Mouse (Mus musculus): ENCODE measurements at regions not wholly inside any gene's neighbourhood (a gene's known extent, or its start where the extent isn't known, plus 50 kb on each side); places are given as distances from the start of the nearest gene placed in this dataset.

- DNase-seq, result no peak
These were observed 144.9 kb downstream of the Ndfip2 start for GRCm38 (mm10) chr14:105403256-105403655.

DNA sequence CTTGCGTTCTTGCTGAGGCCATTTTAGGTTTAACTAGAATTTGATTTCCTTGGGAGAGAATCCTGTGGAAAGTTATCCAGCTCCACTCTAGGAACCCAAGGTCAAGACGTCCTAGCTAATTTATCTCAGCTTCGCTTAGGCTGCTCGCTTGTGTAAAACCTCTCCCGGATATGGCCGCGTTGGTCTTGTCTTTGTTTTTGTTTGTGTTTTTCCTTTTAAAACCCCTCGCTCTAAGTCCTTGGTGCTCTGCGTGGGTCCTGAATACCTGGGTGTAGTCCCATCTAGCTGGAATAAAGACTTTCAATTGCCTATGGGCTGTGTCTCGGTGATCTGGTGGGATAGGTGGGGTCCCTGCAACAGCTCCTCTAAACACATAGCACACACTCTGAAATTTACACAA is 144.2 kb downstream of the Ndfip2 start:
- no peak for DNase-seq

- DNase-seq, result peak; percentile 73 to 80
These were observed 139.1 kb downstream of the Ndfip2 start for GRCm38 (mm10) chr14:105397467-105397866.

DNA sequence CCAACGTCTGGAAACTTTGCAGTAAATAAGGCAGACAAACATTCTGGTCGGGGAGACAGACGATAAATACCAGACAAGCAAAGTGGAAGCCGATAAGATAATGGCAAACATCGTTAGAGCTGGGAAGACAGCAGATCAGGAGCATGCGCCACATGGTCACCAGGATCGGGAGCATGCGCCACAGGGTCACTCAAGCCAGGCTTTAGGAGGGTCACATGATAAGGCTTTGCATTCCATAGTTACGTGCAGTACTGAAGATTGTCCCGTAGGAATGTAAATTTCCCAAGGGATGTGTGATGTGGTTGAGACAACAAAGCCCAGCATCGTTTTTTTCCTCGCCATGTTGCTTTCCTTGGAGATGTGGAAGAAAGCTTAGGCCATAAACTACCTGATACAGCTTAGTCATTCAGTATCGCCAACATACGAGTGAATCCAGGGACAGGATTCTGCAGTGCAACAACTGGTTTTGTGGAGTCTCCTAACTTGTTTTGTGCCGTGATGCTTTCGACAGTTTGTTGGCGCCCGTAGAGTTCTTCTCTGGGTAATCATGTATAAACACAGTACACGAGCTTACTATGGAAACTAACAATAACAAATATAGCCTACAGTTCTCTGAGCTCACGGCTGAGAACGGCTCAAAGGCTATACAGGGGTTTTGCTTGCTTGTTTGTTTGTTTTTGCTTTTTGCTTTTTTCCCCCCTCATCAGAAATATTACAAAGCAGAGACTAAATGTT is 133.9 kb downstream of the Ndfip2 start:
- no peak for DNase-seq

DNA sequence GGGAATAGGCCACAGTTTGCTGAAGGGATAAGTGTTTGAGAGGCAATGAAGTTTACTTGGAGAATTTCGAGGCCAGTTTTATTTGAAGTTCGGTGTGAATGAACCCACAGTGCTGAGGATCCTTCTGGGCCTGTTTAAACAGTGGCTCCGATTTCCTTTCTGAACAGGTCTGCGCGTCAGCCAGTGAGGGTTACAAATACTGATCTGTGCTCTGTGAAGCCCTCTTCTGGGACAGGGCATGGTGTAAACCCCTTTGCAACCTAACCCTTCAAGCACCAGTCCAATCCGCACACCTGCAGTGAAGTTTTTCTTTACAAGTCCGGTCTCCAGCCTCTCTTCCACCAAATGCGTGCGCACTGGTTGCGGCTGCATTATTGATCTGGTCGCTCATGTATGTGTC is 133.1 kb downstream of the Ndfip2 start:
- DNase-seq, result no peak

DNA sequence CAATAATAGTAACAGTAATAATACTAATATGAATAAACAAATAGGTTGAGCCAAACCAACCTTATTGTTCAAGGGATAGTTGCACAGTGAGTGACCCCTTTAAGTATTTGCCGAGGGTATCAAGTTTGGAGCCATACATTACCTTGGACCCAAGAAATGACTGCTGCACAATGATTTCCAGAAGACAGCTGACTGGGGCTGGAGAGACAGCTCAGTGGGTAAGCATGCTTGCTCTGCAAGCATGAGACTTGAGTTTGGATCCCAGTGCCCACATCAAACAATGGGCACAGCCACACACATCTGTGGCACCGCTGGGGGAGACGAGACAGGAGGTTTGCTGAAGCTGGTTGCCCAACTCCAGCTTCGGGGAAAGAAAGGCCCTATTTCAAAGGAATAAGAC is 126.7 kb downstream of the Ndfip2 start:
- DNase-seq, result no peak

DNA sequence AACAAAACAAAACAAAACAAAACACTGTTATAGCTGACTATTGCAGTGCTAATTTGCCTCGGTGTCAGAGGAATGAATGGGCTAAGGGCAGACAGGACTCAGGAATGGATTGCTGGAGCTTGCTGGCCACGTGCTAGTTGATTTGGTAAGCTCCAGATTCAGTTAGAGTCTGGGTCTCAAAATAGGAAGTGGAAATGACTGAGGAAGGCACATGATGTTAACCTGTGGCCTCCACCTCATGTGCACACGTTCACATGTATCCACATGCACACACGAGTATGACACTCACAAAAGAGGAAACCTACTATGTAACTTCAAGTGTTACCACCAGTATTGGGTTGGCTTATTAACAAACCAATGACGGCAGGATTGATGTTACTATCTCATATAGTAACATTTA is 125.0 kb downstream of the Ndfip2 start:
- no peak for DNase-seq

DNA sequence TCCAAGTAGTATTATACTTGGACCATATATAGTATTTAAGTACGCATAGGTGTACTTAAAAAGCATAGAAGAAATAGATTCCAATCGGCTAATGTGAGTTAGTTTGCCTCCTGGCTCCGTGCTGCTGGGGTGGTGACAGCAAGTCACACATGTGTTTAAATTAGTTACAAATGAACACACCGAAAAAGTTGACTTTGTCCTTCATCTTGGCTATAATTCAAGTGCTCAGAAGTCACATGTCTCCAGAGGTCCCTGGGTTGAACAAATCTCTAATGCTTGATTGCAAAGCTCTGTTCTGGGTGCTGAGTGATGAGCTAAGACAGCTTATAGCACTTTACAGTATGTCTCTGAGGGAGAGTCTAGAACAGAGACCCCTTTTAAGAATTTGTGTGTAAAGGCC is 121.7 kb downstream of the Ndfip2 start:
- DNase-seq, result no peak

GRCm38 (mm10) chr14:105377770-105378169 is 119.4 kb downstream of the Ndfip2 start:
- no peak for DNase-seq

DNA sequence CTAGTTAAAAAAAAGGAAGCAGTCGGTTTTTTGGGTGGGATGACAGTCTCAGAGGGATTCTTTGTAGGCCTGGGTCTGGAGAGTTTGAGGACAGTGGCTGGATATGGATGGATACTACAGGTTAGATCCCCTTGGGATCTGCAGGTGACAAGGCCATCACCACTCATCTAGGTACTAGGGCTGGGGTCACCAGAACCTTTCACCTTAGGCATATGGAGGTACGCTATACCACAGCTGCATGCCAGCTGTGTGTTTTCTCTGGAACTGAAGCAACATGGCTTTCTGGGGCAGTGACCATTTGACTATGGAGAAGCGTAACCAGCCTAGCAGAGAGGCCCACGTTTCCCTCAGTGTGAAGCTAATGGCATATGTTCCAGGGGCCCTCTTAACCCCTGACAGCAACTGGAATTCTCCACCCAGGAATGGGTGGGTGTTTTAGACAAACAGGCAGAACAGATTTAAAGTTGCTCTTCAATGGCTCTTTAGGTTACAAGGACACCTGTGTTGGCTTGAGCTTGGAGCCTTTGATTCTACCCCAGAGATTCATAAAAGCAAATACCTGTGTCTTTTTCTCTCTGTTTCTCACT is 118.8 kb downstream of the Ndfip2 start:
- no peak for DNase-seq

DNA sequence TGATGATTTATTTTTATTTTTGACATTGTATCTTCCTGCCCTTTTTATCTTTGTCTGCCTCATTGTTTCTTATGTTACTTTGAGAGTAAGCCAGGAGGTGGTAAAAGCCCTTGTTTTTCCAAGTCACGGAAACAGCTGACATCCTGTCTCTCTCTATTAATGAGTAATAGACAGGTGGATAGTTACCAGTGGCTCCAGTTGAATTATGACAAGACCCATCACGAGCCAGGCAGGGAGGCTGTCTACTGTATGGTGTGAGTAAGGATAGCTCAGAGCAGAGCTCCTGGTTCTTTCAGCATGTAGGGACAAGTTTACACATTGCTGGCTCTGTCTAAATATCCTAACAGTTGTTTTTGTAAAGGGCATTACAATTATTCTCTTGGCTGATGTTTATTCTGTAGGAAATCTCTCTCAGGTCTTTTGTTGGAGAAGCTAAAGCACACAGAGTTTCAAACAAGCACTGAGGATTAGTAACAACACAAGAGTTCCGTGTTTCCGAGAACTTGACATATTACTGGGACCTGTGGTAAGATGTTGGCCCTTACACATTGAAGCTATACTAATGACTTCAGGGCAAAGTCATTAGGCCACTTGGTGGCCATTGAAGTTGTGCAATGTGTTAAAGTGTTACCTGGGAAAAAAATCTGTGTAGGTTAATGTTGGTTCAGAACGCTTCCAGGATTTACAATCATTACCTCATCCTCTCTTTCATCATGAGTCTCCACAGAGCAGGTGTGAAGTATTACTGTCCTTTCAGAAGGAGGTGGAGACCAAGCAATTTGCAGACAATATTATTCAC is 111.5 kb downstream of the Ndfip2 start:
- no peak for DNase-seq

- DNase-seq, result no peak
These were observed 102.2 kb downstream of the Ndfip2 start for GRCm38 (mm10) chr14:105360530-105360929.

DNA sequence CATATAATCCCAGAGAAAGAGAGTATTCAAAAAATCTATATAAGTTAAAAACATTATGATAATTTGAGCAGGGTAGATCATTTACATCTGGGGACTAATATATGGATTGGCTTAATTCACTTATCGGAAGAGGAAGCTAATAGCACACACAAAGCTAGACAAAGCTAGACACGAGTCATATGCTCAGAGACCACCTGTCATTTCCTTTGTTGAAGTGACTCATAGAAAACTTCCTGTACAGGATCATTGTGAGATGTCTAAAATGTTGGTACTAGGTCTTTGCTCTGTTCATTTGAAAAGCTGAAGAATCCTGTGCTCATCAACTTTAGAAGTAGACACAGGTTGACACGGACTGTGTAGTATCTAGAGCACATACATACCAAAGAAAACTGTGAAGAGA is 101.5 kb downstream of the Ndfip2 start:
- no peak for DNase-seq

Measured in cerebellum, adult 18-20 months (tissue).